Mouse (Mus musculus): Measurements from ENCODE around the gene Ptprb.
A peak's percentile ranks its signal among the peaks of the same experiment; 100 is the strongest.

The Ptprb gene

DNA sequence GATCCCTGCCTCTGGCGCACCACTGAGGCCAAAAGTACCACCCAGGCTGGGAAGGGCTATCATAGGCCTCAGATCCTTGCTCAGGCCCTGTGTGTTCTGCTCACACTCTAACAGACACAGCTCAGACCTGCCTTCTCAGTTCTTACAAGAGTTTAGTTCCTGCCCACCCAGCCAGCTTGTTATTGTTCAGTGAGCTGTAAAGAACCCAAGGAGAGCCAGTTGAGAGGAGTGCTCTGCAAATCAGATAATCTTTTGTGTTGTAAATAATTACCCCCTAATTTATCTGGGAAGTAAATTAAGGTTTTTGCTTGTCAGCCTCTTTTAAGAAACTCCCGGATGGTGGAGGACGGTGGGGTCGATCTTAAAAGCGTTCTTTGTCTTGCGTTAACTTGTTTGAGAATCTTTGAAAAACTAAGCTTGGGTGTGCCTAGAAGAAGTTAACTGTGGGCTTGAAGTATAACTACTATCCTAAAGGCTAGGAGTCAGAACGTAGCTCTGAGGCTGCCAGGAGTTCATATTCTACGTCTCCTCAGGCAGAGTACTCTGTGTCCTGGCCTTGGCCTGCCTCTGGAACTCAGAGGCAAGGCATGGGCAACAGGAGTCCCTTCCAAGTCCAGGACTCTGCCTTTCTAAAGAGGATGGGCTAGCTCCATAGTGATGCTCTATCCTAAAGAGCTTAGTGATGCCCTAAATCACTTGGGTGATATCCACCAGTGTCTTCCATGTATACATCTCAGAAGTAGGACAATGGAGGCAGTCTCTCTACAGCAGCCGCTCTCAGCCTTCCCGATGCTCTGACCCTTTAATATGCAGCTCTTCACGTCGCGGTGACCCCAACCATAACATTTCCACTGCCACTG, 107.7 kb downstream of the Ptprb start:
- DNase-seq = no peak

DNA sequence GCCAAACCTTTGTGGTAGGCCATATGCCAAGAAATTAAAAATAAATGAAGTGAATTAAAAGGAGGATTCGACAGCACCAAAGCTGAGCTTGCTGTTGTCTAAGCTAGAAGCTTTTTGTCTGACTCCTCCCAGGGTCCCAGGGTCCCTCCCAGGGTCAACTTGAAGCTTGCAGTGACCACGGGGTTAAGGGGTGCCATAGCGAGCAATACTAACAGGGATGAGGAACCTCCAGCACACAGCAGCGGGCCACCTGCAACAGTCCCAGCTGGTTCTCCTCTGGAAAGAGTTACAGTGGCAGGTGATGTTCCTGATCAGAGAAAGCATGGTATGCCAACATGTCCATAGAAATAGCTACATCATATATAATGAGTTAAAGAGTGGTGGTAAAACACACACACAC, 109.1 kb downstream of the Ptprb start:
- no peak for DNase-seq

DNA sequence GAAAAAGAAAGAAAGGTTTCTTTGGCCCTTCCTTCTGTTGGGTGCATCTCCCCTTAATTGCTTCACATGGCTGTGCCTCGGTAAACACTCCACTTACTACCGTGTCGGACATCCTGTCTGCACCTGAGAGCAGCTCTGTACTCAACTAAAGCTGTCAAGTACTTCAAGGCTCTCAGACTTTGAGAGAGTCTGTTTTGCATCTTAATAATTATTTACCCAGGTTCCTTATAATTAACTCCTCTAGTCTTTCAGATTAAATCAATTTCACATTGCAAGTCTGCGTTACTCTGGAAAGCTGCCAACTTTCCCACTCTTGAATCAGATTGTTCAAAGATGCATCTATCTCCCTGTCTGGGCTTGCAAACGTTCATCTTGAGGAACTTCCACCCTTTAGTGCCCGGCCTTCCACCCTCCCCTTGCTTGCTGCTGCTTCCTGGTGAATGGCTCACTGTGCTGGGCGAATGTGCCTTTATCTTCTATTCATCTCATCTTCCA, 111.1 kb downstream of the Ptprb start:
- DNase-seq = peak; percentile 28

DNA sequence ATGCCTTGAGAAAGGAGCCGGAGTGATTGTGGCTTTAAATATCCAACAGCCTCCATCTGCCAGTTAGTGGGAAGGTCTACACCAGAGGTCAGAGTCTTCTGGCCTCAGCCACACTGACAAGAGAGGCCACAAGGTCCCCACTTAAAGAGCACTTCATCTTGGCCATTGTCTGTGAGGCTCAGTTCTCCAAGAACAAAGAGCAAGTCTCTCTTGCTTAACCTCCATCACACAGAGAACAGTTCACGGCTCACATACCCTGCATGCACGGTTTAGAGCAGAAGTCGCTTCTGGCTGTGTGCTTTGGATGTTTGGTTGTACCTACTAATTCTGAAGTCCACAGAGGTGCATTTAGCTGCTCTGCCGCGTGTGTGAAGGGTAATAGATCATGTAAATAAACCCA, 113.5 kb downstream of the Ptprb start:
- no peak for DNase-seq

DNA sequence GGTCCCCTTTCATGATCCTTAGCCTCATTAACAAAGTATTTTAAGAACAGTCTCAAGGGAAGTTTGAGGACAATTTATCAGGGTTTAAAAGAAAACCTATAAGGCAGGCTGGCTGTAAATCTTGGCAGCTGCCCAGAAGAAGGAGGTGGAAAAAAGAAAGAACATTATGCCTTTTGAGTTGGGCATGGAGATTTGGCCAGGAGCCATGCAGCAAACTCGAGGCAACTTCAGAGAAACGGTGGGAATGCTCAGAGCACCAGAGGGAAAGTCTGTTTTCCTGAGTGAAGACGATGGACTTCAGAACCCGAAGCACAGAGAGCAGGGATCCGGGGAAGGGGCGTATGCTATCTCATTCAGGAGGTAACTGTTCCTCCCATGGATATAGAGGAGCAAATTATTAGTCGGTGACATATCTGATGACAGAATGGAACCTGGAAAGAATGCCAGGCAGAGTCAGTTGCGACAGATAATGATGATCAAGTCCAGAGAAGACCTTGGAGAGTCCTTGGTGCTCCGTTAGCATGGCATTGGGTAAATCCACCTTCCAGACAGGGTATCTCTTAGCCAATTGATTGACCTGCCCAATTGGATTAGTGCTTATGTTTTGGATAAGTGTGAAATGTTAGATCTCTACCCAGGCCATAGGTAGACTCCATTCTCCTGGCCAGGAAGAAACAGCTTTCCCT, 118.6 kb downstream of the Ptprb start:
- DNase-seq = no peak

DNA sequence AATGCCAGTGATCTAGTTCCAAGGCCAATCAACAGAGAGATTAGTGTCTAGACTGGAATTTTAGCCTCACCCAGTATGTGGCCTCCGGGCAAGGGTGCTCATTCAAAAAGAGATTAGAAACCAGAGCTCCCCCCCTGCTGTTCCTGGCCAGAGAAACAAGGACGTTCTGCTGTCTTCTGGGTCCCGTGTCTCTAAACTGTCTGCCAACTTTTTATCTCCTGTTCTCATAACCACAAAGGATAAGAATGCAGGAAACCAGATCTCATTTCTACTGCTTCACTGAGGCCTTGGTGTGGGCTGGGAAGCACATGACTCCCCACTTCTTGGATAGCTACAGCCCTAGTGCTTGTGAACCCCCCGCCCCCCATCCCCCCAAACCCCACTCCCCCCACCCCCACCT, 119.3 kb downstream of the Ptprb start:
- no peak for DNase-seq

DNA sequence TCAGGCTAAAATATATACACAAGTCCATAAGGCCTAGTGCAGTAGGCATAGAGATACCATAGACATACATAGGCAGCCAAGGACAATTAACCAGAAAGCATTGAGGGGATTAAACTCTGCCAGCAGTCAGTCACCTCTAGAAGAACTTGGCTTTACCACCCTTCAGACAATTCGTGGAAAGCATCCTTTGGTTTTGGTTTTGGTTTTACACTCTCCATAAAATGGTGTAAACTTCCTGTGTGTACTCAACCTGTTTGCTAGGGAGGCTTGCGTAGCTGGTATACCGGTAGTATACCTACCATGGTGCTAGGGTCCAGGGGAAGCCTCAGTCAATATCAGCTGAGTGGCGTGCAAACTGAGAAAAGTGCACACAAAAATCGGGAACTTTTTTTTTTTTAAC, 121.0 kb downstream of the Ptprb start:
- no peak for DNase-seq

DNA sequence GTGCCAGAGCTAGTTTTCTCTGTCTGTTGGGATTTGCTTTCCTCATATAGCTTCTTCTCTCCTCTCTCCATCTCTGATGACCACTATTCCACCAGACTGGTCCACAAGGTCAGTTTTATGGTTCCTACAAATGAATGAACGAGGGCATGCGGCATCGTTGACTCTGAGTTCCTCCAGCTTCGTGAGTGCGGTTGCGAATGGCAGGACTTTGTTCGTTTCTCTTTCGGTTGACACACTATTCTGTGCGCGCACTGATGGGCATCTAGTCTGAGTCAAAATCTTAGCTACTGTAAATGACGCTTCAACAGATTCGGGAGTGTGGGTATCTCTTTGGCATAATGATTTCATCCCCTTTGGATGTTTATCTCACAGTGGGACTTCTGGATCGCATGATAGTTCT, 121.6 kb downstream of the Ptprb start:
- no peak for DNase-seq

DNA sequence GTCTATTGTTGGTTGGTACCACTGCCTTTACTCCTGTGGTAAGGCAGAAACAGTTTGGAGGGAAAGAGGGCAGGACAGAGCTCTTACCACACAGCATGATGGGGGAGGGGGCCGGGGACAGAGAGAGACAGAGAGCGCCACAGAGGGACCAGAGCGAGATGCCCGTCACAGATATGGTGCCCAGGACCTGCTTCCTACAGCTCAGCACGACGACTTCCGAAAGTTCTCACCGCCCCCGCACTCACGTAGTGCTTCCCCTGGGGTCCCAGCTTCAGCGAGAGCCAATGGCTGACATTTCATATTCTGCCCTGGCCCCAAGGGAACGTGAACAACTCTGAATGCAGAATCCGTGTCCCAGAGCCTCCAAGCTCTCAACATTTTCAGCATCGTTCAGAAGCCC, 122.2 kb downstream of the Ptprb start:
- DNase-seq = no peak

DNA sequence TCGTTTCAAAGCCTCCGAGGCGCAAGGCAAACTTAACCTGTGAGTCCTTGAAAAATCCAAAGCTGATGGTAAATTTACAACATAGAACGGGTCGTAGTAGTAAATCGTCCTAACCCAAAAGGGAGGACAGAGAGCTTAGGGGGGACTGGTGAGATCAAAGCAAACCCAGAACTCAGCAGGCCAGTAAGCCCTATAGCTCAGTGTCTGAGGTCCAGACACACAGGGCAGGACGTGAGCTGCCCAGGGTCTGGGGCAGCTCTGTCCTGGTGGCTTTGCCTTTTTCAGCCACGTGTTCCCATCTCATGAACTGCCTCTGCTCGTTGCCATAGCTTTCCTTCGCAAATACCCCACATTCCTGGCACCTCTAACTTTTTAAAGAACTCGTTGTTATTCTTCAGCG, 122.7 kb downstream of the Ptprb start:
- DNase-seq = no peak

DNA sequence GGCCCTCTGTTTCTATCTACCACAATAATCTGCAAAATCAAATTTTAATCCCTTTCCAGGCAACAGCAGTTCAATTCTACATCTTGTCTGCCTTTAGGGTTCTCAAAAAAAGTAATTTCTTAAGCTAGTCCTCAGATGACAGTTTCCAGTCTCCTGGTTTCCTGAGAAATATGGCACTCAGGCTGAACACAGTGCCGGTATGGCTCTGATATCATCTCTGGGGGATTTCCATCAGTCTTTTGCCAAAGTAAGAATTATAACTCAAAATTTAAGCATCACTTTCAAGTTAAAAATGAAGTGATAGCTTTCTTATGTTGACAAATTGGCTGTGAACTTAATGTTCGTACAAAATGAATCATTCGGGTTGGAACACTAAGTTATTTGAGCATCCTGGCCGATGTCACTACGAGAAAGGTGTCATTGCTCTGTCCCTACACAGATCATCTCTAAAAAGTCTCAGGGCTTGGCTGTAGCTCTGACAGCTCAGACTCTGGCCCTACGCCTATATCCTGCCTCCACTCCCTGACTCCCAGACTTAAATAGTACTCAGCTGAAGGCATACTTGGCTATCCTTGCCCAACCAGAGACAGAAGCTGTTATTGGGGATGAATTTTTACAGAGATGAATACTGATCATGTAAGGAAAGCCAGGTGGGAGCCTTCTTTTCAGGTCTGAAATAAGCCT, 127.6 kb downstream of the Ptprb start:
- DNase-seq = no peak

DNA sequence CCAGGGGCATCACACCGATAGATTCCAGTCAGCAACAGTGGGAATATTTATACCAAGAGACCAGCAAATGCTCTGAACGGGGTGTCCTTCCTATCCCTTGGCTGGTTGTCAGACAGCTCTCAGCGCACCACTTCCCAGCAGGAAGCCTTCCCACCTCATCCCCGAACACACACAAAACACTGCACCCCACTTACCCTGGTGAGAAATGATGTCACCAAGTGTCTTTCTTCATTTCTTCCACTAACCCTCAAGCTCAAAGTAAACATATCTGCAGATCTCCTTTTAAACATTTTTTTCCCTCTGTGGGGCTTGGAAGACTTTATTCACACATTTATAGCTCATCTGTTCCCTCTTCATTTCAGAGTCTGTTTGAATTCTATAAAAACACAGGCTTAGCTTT, 128.4 kb downstream of the Ptprb start:
- DNase-seq = no peak

DNA sequence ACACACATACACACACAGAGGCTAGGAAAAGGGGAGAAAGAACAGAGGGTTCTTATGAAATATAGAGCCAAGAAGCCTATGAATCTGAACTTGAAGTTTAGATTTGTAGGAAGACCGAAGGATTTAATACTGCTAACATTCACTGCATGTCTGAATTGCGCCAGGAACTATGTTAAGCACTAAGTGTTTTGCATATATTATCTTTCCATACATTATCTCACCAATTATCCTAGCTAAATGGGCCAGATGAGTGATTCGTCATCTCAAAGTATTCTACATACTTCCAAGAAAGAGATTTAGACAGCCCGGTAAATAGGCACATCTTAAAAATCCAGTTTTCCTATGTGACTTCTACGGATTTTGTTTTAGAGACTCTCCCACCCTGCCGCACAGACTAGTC, 129.7 kb downstream of the Ptprb start:
- DNase-seq = no peak

DNA sequence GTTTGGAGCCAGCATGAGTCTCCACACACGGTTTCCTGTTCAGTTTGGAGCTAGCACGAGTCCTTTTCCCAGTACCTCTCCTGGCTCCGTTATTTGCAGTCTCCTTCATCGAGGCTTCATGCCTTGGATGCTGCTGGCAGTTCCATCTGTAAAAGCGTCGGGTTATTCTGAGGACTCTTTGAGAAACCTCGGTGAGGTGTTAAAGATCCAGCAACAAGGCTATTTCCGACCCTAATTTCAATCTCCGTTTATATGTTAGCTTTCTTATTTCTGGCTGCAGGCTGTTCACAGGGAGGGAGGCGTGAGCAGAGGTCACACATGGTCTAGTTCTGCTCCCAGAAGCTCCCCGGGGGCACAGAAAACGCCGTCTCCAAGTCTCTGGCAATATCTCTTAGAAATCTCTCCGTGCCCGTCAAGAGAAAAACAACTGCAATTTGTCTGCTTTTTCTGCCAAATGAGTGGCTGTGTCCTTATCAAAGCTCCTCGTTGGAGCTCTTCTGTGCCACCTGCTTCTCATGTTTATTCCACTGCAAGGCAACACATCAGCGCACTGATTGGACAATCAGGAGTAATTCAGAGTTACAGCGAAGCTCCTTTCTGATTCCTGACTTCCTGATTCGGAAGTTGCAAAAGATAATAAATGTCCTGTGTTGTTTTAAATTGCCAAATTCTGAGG, 132.5 kb downstream of the Ptprb start:
- DNase-seq = peak; percentile 19

DNA sequence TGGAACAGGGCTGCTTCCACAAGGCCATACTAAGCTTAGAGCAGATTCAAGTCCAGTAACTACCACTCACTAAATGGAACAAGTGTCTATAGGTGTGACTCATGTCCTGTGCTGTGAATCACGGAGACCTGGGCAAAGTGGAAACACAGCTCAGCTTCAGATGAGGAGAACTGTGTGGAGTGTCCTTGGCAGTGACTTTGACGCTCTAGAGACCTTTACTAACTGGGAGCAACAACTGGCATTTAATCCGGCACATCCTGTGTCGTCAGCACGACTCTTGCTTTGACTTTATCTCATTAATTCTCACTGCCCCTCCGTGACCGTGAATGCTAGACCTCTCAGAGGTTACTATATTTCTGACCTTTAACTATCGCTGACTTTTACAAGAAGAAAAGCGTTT, 135.5 kb downstream of the Ptprb start:
- DNase-seq = no peak

DNA sequence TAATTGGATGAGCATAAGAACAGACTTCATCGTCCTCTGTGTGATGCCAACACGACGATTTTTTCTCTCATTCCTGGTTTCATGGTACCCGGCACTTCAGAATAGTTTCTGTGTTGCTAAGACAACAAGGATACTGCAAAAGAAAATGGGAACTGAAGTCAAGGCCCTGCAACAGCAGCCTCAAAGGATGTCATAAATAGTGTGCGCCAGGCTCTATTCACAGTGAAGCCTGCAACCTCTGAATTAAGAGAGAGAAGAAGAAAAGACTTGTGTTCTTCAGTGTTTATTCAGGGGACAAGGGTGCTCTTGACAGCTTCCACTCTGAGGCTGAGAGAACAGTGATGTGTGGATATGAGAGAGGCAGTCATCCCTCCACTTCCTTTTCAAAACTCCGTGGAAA, 140.8 kb downstream of the Ptprb start:
- DNase-seq = no peak

DNA sequence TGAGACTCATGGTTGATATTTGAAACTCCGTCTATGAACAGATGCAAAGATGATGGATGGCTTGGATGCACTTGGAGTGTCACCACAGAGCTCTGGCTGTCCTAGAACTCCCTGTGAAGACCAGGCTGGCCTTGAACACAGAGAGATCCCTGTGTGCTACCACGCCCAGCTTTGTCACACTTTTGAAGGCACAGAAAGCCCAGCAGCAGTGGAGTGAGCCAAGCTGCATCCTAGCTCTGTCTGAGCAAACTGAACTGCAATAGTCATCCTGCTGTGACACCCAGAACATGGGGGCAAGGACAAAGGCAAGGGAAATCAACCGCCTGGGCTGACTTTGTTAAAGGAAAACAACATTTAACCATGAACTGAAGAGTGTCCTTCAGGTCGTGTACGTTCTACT, 141.4 kb downstream of the Ptprb start:
- no peak for DNase-seq

DNA sequence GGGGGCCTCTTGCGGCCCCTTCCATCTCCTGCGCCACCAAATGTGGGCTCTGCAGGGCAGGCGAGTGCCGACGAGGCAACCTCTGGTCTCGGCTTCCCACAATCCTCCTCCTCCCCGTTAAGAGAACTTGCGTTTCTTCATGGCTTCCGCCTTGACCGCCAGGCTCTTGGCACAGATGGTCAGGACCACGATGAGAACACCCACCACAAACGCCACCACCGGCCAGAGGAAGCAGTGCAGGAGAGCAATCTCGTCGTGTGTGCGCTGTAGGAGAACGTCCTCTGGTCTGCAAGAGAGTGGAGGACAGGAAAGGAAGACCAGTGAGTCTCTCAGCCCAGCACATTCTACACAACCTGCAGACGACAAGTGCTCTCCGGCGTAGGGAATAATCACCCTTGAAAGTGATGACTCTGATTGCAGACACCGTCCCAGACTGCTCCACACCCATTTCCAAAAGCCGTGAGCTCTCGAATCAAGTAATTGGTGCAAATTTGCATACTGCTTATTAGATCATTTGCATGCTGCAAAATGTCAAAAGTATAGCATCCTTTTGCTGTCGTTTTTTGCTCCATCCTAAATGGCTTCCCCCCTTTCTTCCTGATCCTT, 142.9 kb downstream of the Ptprb start:
- DNase-seq = no peak

DNA sequence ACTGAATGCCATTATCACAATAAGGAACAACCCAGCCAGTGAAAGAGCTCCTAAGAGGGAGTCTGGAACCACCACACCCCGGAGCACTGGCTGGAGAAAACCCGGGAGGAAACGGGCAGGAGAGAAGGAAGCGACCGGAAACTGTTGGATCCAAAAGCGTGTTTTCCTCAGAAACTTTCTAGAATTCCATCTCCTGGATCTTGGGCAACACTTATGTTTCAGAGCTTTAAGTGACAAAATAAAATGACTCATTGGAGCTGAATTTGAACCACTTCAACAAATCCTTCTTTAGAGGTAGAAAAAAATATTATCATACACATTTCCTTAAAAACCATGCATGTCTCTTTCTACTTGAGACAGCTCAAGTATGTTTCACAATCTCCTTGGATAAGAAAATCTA, 145.7 kb downstream of the Ptprb start:
- no peak for DNase-seq

DNA sequence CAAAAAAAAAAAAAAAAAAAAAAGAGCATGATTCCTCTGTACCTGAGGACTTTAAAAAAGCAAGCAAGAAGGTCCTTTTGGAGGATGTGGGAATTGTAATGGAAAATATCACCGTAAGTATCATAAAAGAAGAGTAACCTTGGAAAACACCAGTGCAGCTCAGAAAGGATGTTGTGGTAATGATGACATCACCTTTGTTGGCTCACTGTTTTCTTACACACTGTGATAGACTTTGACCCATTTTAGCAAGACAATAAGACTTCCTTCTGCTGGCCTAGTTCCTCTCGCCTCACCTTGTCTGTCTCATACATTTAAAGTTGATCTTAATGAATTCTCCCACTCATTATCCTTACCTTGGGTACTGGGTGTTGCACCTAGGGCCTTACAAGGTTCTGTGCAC, 147.2 kb downstream of the Ptprb start:
- no peak for DNase-seq

DNA sequence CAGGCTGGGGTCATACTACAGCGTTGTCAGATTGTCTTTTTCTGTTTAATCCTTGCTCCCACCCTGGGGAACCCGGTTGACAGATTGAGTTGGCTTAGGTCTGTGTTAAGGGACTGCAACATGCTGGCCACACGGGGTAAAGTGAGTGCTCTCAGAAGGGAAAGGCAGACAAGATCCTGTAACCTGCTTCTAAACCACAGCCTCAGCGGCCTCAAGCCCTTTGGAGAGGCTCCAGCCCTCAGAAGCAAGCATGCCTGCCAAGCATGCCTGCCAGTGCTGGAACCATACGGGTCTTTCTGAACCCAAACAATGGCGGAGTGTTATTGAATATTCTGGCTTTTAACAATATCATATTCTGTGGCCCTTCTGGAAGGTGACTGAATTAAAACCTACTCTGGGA, 149.6 kb downstream of the Ptprb start:
- peak; percentile 26 for DNase-seq

DNA sequence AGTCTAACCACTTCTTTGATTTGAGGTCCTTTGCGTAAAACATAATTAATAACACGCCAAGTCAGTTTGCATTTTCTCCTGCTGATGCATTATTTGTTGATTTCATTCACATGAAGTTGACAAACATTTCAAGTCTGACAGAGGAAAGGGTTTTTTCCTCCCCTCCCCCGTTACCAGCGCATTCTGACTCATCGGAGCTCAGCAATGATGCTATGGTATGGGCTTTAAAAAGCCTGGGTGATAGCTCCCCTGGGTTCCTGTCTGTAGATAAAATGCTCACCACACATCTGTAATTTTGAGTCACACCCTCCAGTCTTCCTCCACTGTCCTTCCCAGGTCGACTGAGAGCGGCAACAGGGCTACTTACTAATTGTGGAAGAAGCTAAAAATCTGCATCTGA, 150.9 kb downstream of the Ptprb start:
- no peak for DNase-seq
